Mouse (Mus musculus): ENCODE measurements around the gene C1s1. TPM values are rescaled to one million over a fixed set of nuclear protein-coding genes. Genes with fewer than 3 reads are reported as not detected.

Gene C1s1
- total RNA-seq, 2 experiments from 2014 or later, result 48.1 to 66.6 TPM

Other genes starting within 250 kb of the C1s1 start
- gene Cd163, start 237.7 kb downstream of the C1s1 start, total RNA-seq (2021), result 10 to 100 TPM; 19.5 to 20.2 TPM
- gene Pex5, start 127.3 kb downstream of the C1s1 start, total RNA-seq (2021), result 10 to 100 TPM; 82.1 to 88.3 TPM
- 10 to 100 TPM; 33.9 to 35.3 TPM for gene Clstn3, start 77.6 kb downstream of the C1s1 start, total RNA-seq (2021)
- 10 to 100 TPM; 13.2 to 19.9 TPM for gene C1rl, start 49.2 kb downstream of the C1s1 start, total RNA-seq (2021)
- gene C1ra, start 30.0 kb downstream of the C1s1 start, total RNA-seq (2021), result 10 to 100 TPM; 36.8 to 48.1 TPM
- 1 to 10 TPM; 3.6 to 5.6 TPM for gene C1rb, start 27.9 kb upstream of the C1s1 start, total RNA-seq (2021)
- 1 to 10 TPM; 1.7 to 2.5 TPM for gene C1s2, start 93.7 kb upstream of the C1s1 start, total RNA-seq (2021)
- gene Lpcat3, start 120.7 kb upstream of the C1s1 start, total RNA-seq (2021), result 100 to 1,000 TPM in 1 of 2 experiments, 10 to 100 TPM in 1; 99.6 to 105 TPM
- gene Emg1, start 169.8 kb upstream of the C1s1 start, total RNA-seq (2021), result 100 to 1,000 TPM in 1 of 2 experiments, 10 to 100 TPM in 1; 99.3 to 101 TPM
- 100 to 1,000 TPM; 400 to 439 TPM for gene Phb2, start 170.0 kb upstream of the C1s1 start, total RNA-seq (2021)
- 1 to 10 TPM; 8.3 to 8.4 TPM for gene Ptpn6, start 196.4 kb upstream of the C1s1 start, total RNA-seq (2021)
- gene Grcc10, start 199.0 kb upstream of the C1s1 start, total RNA-seq (2021), result 100 to 1,000 TPM; 313 TPM
- gene Gm45234, start 213.7 kb upstream of the C1s1 start, total RNA-seq (2021), result 1 to 10 TPM in 1 of 2 experiments, not detected in 1; 2.2 TPM
- gene Atn1, start 214.2 kb upstream of the C1s1 start, total RNA-seq (2021), result 100 to 1,000 TPM in 1 of 2 experiments, 10 to 100 TPM in 1; 99.7 to 111 TPM
- gene Eno2, start 227.3 kb upstream of the C1s1 start, total RNA-seq (2021), result 10 to 100 TPM; 17.9 to 28.3 TPM
- not detected for gene Lrrc23, start 237.4 kb upstream of the C1s1 start, total RNA-seq (2021)

Measured in adrenal gland, postnatal 4 days (tissue).